Mouse (Mus musculus) bone marrow, adult 2 months (tissue): Measurements from ENCODE around the gene Slc10a3. TPM values are rescaled to one million over a fixed set of nuclear protein-coding genes. Genes with fewer than 3 reads are reported as not detected.
A peak's percentile ranks its signal among the peaks of the same experiment; 100 is the strongest.
"Not testable (repeated sequence)": the region's sequence is repeated elsewhere in the genome, so short reads cannot be mapped to it uniquely, and the experiment has no call there.

Experiments used
- H3K27ac ChIP-seq: fragments of 200-500 bp; 2 replicates; pipeline ENCODE4 v1.5.1; 2012; ENCODE audit warnings: low read depth, mild to moderate bottlenecking, control low read depth, inconsistent platforms, low read length; ENCODE audit not compliant: control insufficient read depth, poor library complexity, insufficient read depth
- H3K4me1 ChIP-seq: fragments of 200-500 bp; 2 replicates; pipeline ENCODE4 v1.6.1; 2011; ENCODE audit warnings: low read length; ENCODE audit not compliant: control insufficient read depth, insufficient read depth
- H3K4me3 ChIP-seq: fragments of 200-500 bp; replicated peaks from 2 replicates; pipeline ENCODE3; 2011; ENCODE audit warnings: mild to moderate bottlenecking, low read depth, low read length, control low read depth; ENCODE audit not compliant: control insufficient read depth
- CTCF ChIP-seq: fragments of 200-500 bp; IDR thresholded peaks from 2 replicates; pipeline ENCODE4 v1.5.1; 2011; ENCODE audit warnings: low read length, control low read depth; ENCODE audit not compliant: control insufficient read depth, insufficient read depth
- POLR2A ChIP-seq: fragments of 200-500 bp; IDR thresholded peaks from 2 replicates; pipeline ENCODE4 v1.6.1; 2011; ENCODE audit warnings: low read depth, mild to moderate bottlenecking, control low read depth, low read length, borderline replicate concordance; ENCODE audit not compliant: control insufficient read depth
- WGBS: fragments of 180-500 bp; shearing (Covaris S2); methylation state at CpG from one replicate; pipeline ENCODE4 v1.1.7; 2018; 5-methylcytosine and 5-hydroxymethylcytosine counted together
- polyA plus RNA-seq: library from polyadenylated mRNA; stranded (reverse); fragments of >200 nt; gene quantifications from 2 replicates; pipeline ENCODE4 v1.2.4, GENCODE M21; 2011; ENCODE audit warnings: low replicate concordance; ENCODE audit not compliant: missing spikeins, insufficient read depth, insufficient read length

The Slc10a3 gene
- polyA plus RNA-seq, 1 experiment = 2.7 TPM

GRCm38 (mm10) chrX:74368209-74368909 is 4.8 kb downstream of the Slc10a3 start:
- TF ChIP-seq CTCF (no peak), POLR2A (peak; percentile 37; the same call in 1 of the 2 replicates)
- 11% methylated on average over 48 of the region's 49 CpGs for WGBS
- H3K27ac ChIP-seq = peak overlapping the region; percentile 18
- H3K4me1 ChIP-seq = no peaks in the 10 kb centered on the region; the same call in 1 of the 2 replicates
- peak overlapping the region; percentile 86 for H3K4me3 ChIP-seq

GRCm38 (mm10) chrX:74367512-74367911 is 5.6 kb downstream of the Slc10a3 start:
- no peaks in the 10 kb centered on the region; the same call in 1 of the 2 replicates for H3K4me1 ChIP-seq
- H3K4me3 ChIP-seq = peak overlapping the region; percentile 86
- H3K27ac ChIP-seq = no peak overlapping the region
- TF ChIP-seq CTCF (no peak), POLR2A (no peak)
- 47% methylated on average over 10 of the region's 10 CpGs for WGBS

- WGBS = 61% methylated on average over 11 of the region's 11 CpGs
- no peaks in the 10 kb centered on the region for H3K4me1 ChIP-seq
- TF ChIP-seq CTCF = no peak
- TF ChIP-seq POLR2A = no peak
- H3K4me3 ChIP-seq = no peak overlapping the region
- no peak overlapping the region for H3K27ac ChIP-seq
These were observed 14.0 kb downstream of the Slc10a3 start for GRCm38 (mm10) chrX:74359171-74359570.

DNA sequence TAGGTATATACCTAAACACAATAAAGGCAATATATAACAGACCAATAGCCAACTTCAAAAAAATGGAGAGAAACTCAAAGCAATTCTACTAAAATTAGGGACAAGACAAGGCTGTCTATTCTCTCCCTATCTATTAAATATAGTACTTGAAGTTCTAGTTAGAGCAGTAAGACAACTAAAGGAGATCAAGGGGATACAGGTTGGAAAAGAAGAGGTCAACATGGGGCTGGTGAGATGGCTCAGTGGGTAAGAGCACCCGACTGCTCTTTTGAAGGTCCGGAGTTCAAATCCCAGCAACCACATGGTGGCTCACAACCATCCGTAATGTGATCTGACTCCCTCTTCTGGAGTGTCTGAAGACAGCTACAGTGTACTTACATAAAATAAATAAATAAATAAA is 16.1 kb downstream of the Slc10a3 start:
- H3K4me3 ChIP-seq, H3K4me1 ChIP-seq, H3K27ac ChIP-seq: not testable (repeated sequence)
- WGBS = 83% methylated on average over 3 of the region's 3 CpGs

GRCm38 (mm10) chrX:74353467-74353770 is 19.7 kb downstream of the Slc10a3 start, which contains the start of gene Lage3:
TSS of gene Lage3 (minus strand) at chrX:74353618.
- Histone ChIP-seq H3K4me3 (peak within 1 kb of the TSS; percentile 61), H3K27ac (no peak within 1 kb of the TSS), H3K4me1 (peaks cover 2% of the 10 kb centered on the region)
- 7% methylated on average over 9 of the region's 22 CpGs for WGBS
- TF ChIP-seq CTCF (no peak), POLR2A (peak; percentile 74)

- peak overlapping the region; percentile 61 for H3K4me3 ChIP-seq
- no peak overlapping the region for H3K27ac ChIP-seq
- WGBS = 14% methylated on average over 13 of the region's 13 CpGs
- TF ChIP-seq CTCF (no peak), POLR2A (no peak)
- H3K4me1 ChIP-seq = peaks cover 2% of the 10 kb centered on the region
These were observed 20.3 kb downstream of the Slc10a3 start for GRCm38 (mm10) chrX:74352645-74353466.

- H3K4me3 ChIP-seq = no peak overlapping the region
- H3K27ac ChIP-seq = no peak overlapping the region
- no peaks in the 10 kb centered on the region for H3K4me1 ChIP-seq
- 47% methylated on average over 2 of the region's 2 CpGs for WGBS
- TF ChIP-seq CTCF = no peak
- no peak for TF ChIP-seq POLR2A
These were observed 42.8 kb downstream of the Slc10a3 start for GRCm38 (mm10) chrX:74330166-74330930.

GRCm38 (mm10) chrX:74329215-74329671 is 43.9 kb downstream of the Slc10a3 start:
- no peak overlapping the region for H3K27ac ChIP-seq
- WGBS = 25% methylated on average over 9 of the region's 10 CpGs
- TF ChIP-seq POLR2A = no peak
- no peak for TF ChIP-seq CTCF

More at GRCm38 (mm10) chrX:74329215-74329671, 43.9 kb downstream of the Slc10a3 start:
- Histone ChIP-seq H3K4me3 (peak overlapping the region; percentile 31), H3K4me1 (no peaks in the 10 kb centered on the region)
